Mouse (Mus musculus) left cerebral cortex, adult 2 months (tissue): ENCODE measurements at regions not wholly inside any gene's neighbourhood (a gene's known extent, or its start where the extent isn't known, plus 50 kb on each side); places are given as distances from the start of the nearest gene placed in this dataset.

Experiments used
- DNase-seq, 2 experiments: peaks; one replicate each; pipeline ENCODE4 v3.0.0; 2021 to 2022; ENCODE audit warnings: low spot score in 2 of 2, mixed read lengths in 1 of 2; ENCODE audit errors: extremely low spot score in 1 of 2
- H3K27ac ChIP-seq: fragments of 200-600 bp; 2 replicates; pipeline ENCODE4 v1.8.1; 2022
- H3K4me3 ChIP-seq: fragments of 200-600 bp; 2 replicates; pipeline ENCODE4 v1.8.1; 2022
- CTCF ChIP-seq: fragments of 200-600 bp; IDR thresholded peaks from 2 replicates; pipeline ENCODE4 v1.8.1; 2022; ENCODE audit warnings: antibody characterized with exemption, mild to moderate bottlenecking, moderate library complexity
- intact Hi-C: fragments of 180-260 bp; cut with DNase I; formaldehyde crosslinking; loops from one replicate; pipeline ENCODE4 v1.15.1; 2025

GRCm38 (mm10) chr2:179210164-179210805 lies 231.9 kb upstream of the Cdh4 start:
- TF ChIP-seq CTCF, result no peak
- intact Hi-C loops, result no loop called here
- Histone ChIP-seq H3K27ac (no peak overlapping the region), H3K4me3 (no peak overlapping the region)
- DNase-seq, result no peak

GRCm38 (mm10) chr2:179216773-179217172 lies 225.5 kb upstream of the Cdh4 start:
- no peak for TF ChIP-seq CTCF
- Histone ChIP-seq H3K27ac (no peak overlapping the region), H3K4me3 (no peak overlapping the region)
- intact Hi-C loops, result no loop called here
- no peak for DNase-seq

- no peak for TF ChIP-seq CTCF
- no peak overlapping the region for H3K4me3 ChIP-seq
- no peak for DNase-seq
- no peak overlapping the region for H3K27ac ChIP-seq
- intact Hi-C loops, result no loop called here
These were observed 214.1 kb upstream of the Cdh4 start for GRCm38 (mm10) chr2:179228096-179228495.

GRCm38 (mm10) chr2:179231708-179232354 lies 210.4 kb upstream of the Cdh4 start:
- intact Hi-C loops, result no loop called here
- TF ChIP-seq CTCF, result no peak
- Histone ChIP-seq H3K27ac (no peak overlapping the region), H3K4me3 (no peak overlapping the region)
- DNase-seq, result no peak

GRCm38 (mm10) chr2:179238166-179238565 lies 204.1 kb upstream of the Cdh4 start:
- no peak overlapping the region for H3K4me3 ChIP-seq
- DNase-seq, result peak; percentile 49 to 52
- TF ChIP-seq CTCF, result peak; percentile 36
- intact Hi-C loops, result loop anchor here (2.0 kb wide), 1 partner anchor 153 kb away; no protein-coding TSS in a partner anchor
- peak overlapping the region; percentile 50; the same call in 1 of the 2 replicates for H3K27ac ChIP-seq

- H3K4me3 ChIP-seq, result no peak overlapping the region
- intact Hi-C loops, result no loop called here
These were observed 181.3 kb upstream of the Cdh4 start for GRCm38 (mm10) chr2:179260892-179261291.

GRCm38 (mm10) chr2:179263888-179264287 lies 178.3 kb upstream of the Cdh4 start:
- intact Hi-C loops, result no loop called here
- H3K4me3 ChIP-seq, result no peak overlapping the region
- H3K27ac ChIP-seq, result no peak overlapping the region
- TF ChIP-seq CTCF, result no peak
- no peak for DNase-seq

More at GRCm38 (mm10) chr2:179260892-179261291, 181.3 kb upstream of the Cdh4 start:
- TF ChIP-seq CTCF, result no peak
- no peak overlapping the region for H3K27ac ChIP-seq
- DNase-seq, result no peak

GRCm38 (mm10) chr2:179265436-179265835 lies 176.8 kb upstream of the Cdh4 start:
- H3K27ac ChIP-seq, result no peak overlapping the region
- no peak for DNase-seq
- TF ChIP-seq CTCF, result no peak
- no peak overlapping the region for H3K4me3 ChIP-seq
- intact Hi-C loops, result no loop called here

- TF ChIP-seq CTCF, result no peak
- no peak for DNase-seq
These were observed 164.9 kb upstream of the Cdh4 start for GRCm38 (mm10) chr2:179277204-179277886.

GRCm38 (mm10) chr2:179277887-179278282 lies 164.3 kb upstream of the Cdh4 start:
- Histone ChIP-seq H3K27ac (no peak overlapping the region), H3K4me3 (no peak overlapping the region)
- intact Hi-C loops, result no loop called here
- TF ChIP-seq CTCF, result no peak
- DNase-seq, result no peak

More at GRCm38 (mm10) chr2:179277204-179277886, 164.9 kb upstream of the Cdh4 start:
- H3K4me3 ChIP-seq, result no peak overlapping the region
- no peak overlapping the region for H3K27ac ChIP-seq
- intact Hi-C loops, result no loop called here

- DNase-seq, result no peak
- intact Hi-C loops, result no loop called here
- Histone ChIP-seq H3K4me3 (no peak overlapping the region), H3K27ac (no peak overlapping the region)
- no peak for TF ChIP-seq CTCF
These were observed 160.0 kb upstream of the Cdh4 start for GRCm38 (mm10) chr2:179282276-179282675.

GRCm38 (mm10) chr2:179290394-179290793 lies 151.8 kb upstream of the Cdh4 start:
- TF ChIP-seq CTCF, result no peak
- H3K27ac ChIP-seq, result no peak overlapping the region
- intact Hi-C loops, result no loop called here
- DNase-seq, result no peak
- H3K4me3 ChIP-seq, result no peak overlapping the region
